Mouse (Mus musculus): ENCODE measurements at regions not wholly inside any gene's neighbourhood (a gene's known extent, or its start where the extent isn't known, plus 50 kb on each side); places are given as distances from the start of the nearest gene placed in this dataset.

GRCm38 (mm10) chr16:79881855-79882254 is 791.0 kb upstream of the Tmprss15 start:
- no peak for DNase-seq (ENCODE audit: low read depth, low spot score)
- no peak overlapping the region for H3K4me3 ChIP-seq (ENCODE audit: insufficient read depth in 1 of 2, low read depth in 1 of 2, low read length in 2 of 2, poor library complexity in 1 of 2, severe bottlenecking in 1 of 2)
- in situ Hi-C loops (cut with MboI; ENCODE audit: low sequenced_read_pairs in 2 of 2, unreplicated experiment in 2 of 2), result no loop called here
- no peaks in the 10 kb centered on the region for H3K9me3 ChIP-seq (ENCODE audit: control insufficient read depth, insufficient read depth, low read depth, low read length)
- no peak overlapping the region for H3K9ac ChIP-seq (ENCODE audit: insufficient read depth, low read depth, low read length, poor library complexity, severe bottlenecking)
- TF ChIP-seq HCFC1 (IDR thresholded peaks at IDR 0.05; ENCODE audit: borderline replicate concordance, insufficient read depth, low read length), result no peak
- no peak for TF ChIP-seq CHD2 (IDR thresholded peaks at IDR 0.05; ENCODE audit: low read depth, low read length)
- TF ChIP-seq ZC3H11A (IDR thresholded peaks at IDR 0.05; ENCODE audit: borderline replicate concordance, low read depth, low read length), result no peak
- TF ChIP-seq ZNF384 (IDR thresholded peaks at IDR 0.05; ENCODE audit: low read depth, low read length), result no peak
- no peak for TF ChIP-seq MAFK (IDR thresholded peaks at IDR 0.05; ENCODE audit: insufficient read depth, low read depth, low read length)
- H3K4me1 ChIP-seq (ENCODE audit: control insufficient read depth in 2 of 2, insufficient read depth in 2 of 2, low read length in 2 of 2, poor library complexity in 1 of 2), result no peaks in the 10 kb centered on the region
- no peak overlapping the region for H3K27ac ChIP-seq (ENCODE audit: insufficient read depth, low read depth, low read length, poor library complexity, severe bottlenecking)
- H3K36me3 ChIP-seq (ENCODE audit: control insufficient read depth, insufficient read depth, low read length, poor library complexity, severe bottlenecking), result no peaks in the 10 kb centered on the region

- H3K36me3 ChIP-seq (ENCODE audit: control insufficient read depth, insufficient read depth, low read length, poor library complexity, severe bottlenecking), result no peaks in the 10 kb centered on the region
- DNase-seq (ENCODE audit: low read depth, low spot score), result no peak
- TF ChIP-seq ZC3H11A (IDR thresholded peaks at IDR 0.05; ENCODE audit: borderline replicate concordance, low read depth, low read length) (no peak), MAFK (IDR thresholded peaks at IDR 0.05; ENCODE audit: insufficient read depth, low read depth, low read length) (no peak), CHD2 (IDR thresholded peaks at IDR 0.05; ENCODE audit: low read depth, low read length) (no peak), ZNF384 (IDR thresholded peaks at IDR 0.05; ENCODE audit: low read depth, low read length) (no peak), HCFC1 (IDR thresholded peaks at IDR 0.05; ENCODE audit: borderline replicate concordance, insufficient read depth, low read length) (no peak)
- in situ Hi-C loops (cut with MboI; ENCODE audit: low sequenced_read_pairs in 2 of 2, unreplicated experiment in 2 of 2), result no loop called here
- no peaks in the 10 kb centered on the region for H3K9me3 ChIP-seq (ENCODE audit: control insufficient read depth, insufficient read depth, low read depth, low read length)
- H3K4me1 ChIP-seq (ENCODE audit: control insufficient read depth in 2 of 2, insufficient read depth in 2 of 2, low read length in 2 of 2, poor library complexity in 1 of 2), result no peaks in the 10 kb centered on the region
- H3K9ac ChIP-seq (ENCODE audit: insufficient read depth, low read depth, low read length, poor library complexity, severe bottlenecking), result no peak overlapping the region
- no peak overlapping the region for H3K27ac ChIP-seq (ENCODE audit: insufficient read depth, low read depth, low read length, poor library complexity, severe bottlenecking)
- no peak overlapping the region for H3K4me3 ChIP-seq (ENCODE audit: insufficient read depth in 1 of 2, low read depth in 1 of 2, low read length in 2 of 2, poor library complexity in 1 of 2, severe bottlenecking in 1 of 2)
These were observed 787.2 kb upstream of the Tmprss15 start for GRCm38 (mm10) chr16:79878063-79878462.

DNA sequence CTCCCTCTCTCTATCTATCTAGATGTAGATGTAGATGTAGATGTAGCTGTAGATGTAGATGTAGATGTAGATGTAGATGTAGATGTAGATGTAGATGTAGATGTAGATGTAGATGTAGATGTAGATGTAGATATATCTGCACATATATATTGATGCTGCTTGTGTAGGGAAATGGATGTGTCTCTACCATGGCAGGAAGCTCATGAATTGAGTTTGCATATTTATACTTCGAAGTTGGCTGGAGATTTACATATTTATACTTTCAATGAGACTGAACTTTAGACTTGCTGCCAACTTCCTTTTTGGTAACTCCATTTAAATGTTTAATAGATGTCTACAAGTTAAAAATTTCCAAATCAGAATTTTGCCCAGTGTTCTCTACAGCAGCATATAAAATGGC is 785.9 kb upstream of the Tmprss15 start:
- Histone ChIP-seq H3K27ac (ENCODE audit: insufficient read depth, low read depth, low read length, poor library complexity, severe bottlenecking) (no peak overlapping the region), H3K4me1 (ENCODE audit: control insufficient read depth in 2 of 2, insufficient read depth in 2 of 2, low read length in 2 of 2, poor library complexity in 1 of 2) (no peaks in the 10 kb centered on the region), H3K4me3 (ENCODE audit: insufficient read depth in 1 of 2, low read depth in 1 of 2, low read length in 2 of 2, poor library complexity in 1 of 2, severe bottlenecking in 1 of 2) (no peak overlapping the region), H3K9ac (ENCODE audit: insufficient read depth, low read depth, low read length, poor library complexity, severe bottlenecking) (no peak overlapping the region), H3K36me3 (ENCODE audit: control insufficient read depth, insufficient read depth, low read length, poor library complexity, severe bottlenecking) (no peaks in the 10 kb centered on the region), H3K9me3 (ENCODE audit: control insufficient read depth, insufficient read depth, low read depth, low read length) (no peaks in the 10 kb centered on the region)
- in situ Hi-C loops (cut with MboI; ENCODE audit: low sequenced_read_pairs in 2 of 2, unreplicated experiment in 2 of 2), result no loop called here
- TF ChIP-seq HCFC1 (IDR thresholded peaks at IDR 0.05; ENCODE audit: borderline replicate concordance, insufficient read depth, low read length) (no peak), ZC3H11A (IDR thresholded peaks at IDR 0.05; ENCODE audit: borderline replicate concordance, low read depth, low read length) (no peak), CHD2 (IDR thresholded peaks at IDR 0.05; ENCODE audit: low read depth, low read length) (no peak), ZNF384 (IDR thresholded peaks at IDR 0.05; ENCODE audit: low read depth, low read length) (no peak), MAFK (IDR thresholded peaks at IDR 0.05; ENCODE audit: insufficient read depth, low read depth, low read length) (no peak)
- no peak for DNase-seq (ENCODE audit: low read depth, low spot score)

- H3K9me3 ChIP-seq (ENCODE audit: control insufficient read depth, insufficient read depth, low read depth, low read length), result no peaks in the 10 kb centered on the region
- no peaks in the 10 kb centered on the region for H3K4me1 ChIP-seq (ENCODE audit: control insufficient read depth in 2 of 2, insufficient read depth in 2 of 2, low read length in 2 of 2, poor library complexity in 1 of 2)
- no peak overlapping the region for H3K9ac ChIP-seq (ENCODE audit: insufficient read depth, low read depth, low read length, poor library complexity, severe bottlenecking)
- no peak for DNase-seq (ENCODE audit: low read depth, low spot score)
- H3K4me3 ChIP-seq (ENCODE audit: insufficient read depth in 1 of 2, low read depth in 1 of 2, low read length in 2 of 2, poor library complexity in 1 of 2, severe bottlenecking in 1 of 2), result no peak overlapping the region
- TF ChIP-seq ZC3H11A (IDR thresholded peaks at IDR 0.05; ENCODE audit: borderline replicate concordance, low read depth, low read length), result no peak
- no peak for TF ChIP-seq MAFK (IDR thresholded peaks at IDR 0.05; ENCODE audit: insufficient read depth, low read depth, low read length)
- no peak for TF ChIP-seq HCFC1 (IDR thresholded peaks at IDR 0.05; ENCODE audit: borderline replicate concordance, insufficient read depth, low read length)
- TF ChIP-seq ZNF384 (IDR thresholded peaks at IDR 0.05; ENCODE audit: low read depth, low read length), result no peak
- no peak for TF ChIP-seq CHD2 (IDR thresholded peaks at IDR 0.05; ENCODE audit: low read depth, low read length)
- in situ Hi-C loops (cut with MboI; ENCODE audit: low sequenced_read_pairs in 2 of 2, unreplicated experiment in 2 of 2), result no loop called here
- no peaks in the 10 kb centered on the region for H3K36me3 ChIP-seq (ENCODE audit: control insufficient read depth, insufficient read depth, low read length, poor library complexity, severe bottlenecking)
- no peak overlapping the region for H3K27ac ChIP-seq (ENCODE audit: insufficient read depth, low read depth, low read length, poor library complexity, severe bottlenecking)
These were observed 779.8 kb upstream of the Tmprss15 start for GRCm38 (mm10) chr16:79870578-79871270.

Data from ES-E14 (cell line).